Comparison of ENCODE assay signal across 10 mouse cellular contexts in the genomic region with DNA sequence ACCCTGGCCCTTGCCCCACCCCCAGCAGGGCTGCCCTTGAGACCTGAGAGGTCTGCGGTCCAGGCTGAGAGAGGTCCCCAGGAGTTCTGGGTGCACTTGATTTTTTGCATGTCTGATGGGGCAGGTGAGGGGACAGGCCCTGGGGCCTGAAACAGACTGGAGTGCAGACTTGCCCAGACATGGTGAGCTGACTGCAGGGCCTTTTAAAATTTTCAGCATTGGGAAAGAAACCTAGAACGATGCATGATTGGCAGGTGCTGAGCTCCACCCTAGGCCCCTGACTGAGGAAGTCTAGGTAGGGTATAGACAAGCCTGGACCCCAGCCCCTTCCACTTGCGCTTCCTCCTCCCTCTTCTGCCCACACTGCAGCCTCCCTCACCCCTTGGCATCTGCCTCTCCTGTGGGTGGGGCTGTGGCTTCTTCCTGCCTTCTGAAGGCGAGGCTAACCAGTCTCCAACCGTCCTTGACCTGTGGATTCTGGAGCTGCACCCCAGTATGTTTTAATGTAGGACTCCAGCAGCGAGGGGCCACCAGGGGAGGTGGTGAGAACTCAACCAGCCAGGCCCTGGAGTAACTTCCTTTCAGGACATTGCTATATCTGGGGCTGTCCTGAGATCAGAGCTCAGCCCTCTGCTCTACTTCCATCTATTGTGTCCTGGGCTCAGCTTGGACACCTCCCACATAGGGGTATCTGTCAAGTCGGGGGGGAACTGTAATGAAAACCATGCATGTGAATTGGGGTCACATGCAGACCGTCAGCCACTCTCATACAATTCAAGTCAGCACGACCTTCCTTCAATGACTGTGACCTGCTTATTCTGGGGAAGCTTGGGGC. TPM values are rescaled to one million over a fixed set of nuclear protein-coding genes. Genes with fewer than 3 reads are reported as not detected.
A peak's percentile ranks its signal among the peaks of the same experiment; 100 is the strongest.
DNase-seq lines count a peak whose midpoint lies in the region; ATAC-seq and TF ChIP-seq lines count a peak whose summit lies in the region.
"Had no signal": no experiment of that assay in that cellular context is flagged by ENCODE, and none has a peak within 500 bp of the region (broad histone marks: within the 10 kb centered on the region; RNA-seq: fewer than 3 reads in every experiment).

No protein-coding gene starts in this region.

- H3K27ac ChIP-seq in midbrain, postnatal 0 days (ENCODE audit: low read depth, low read length): peak overlapping the region; percentile 26; the same call in 1 of the 2 replicates
- H3K27ac ChIP-seq in midbrain, embryonic 11.5 days (ENCODE audit: low read depth, low read length): no peak overlapping the region
- H3K27ac ChIP-seq in intestine, embryonic 15.5 days: peak overlapping the region; percentile 19; the same call in 1 of the 2 replicates

- peak; percentile 31 for DNase-seq in adrenal gland, postnatal 14 days
- DNase-seq in adrenal gland, adult 8-10 months: no peak
- DNase-seq in midbrain, postnatal 0 days (ENCODE audit: low spot score): no peak
- DNase-seq in midbrain, embryonic 11.5 days (ENCODE audit: low spot score, missing footprints): no peak
- DNase-seq in cerebellum, postnatal 36 days: no peak
- no peak for DNase-seq in urinary bladder, postnatal 25 days (ENCODE audit: low spot score)
- DNase-seq: cerebellum, adult 18-20 months; layer of hippocampus, adult 9-11 months had no signal

- no peak; the same call in 1 of the 2 replicates for TF ChIP-seq CTCF in midbrain, postnatal 0 days (IDR thresholded peaks at IDR 0.05)

- 55% methylated on average over 9 of the region's 9 CpGs for WGBS in midbrain, postnatal 0 days
- 60% methylated on average over 9 of the region's 9 CpGs for WGBS in midbrain, embryonic 11.5 days
- WGBS in intestine, embryonic 15.5 days: 41% methylated on average over 9 of the region's 9 CpGs

- no peak overlapping the region for H3K4me2 ChIP-seq in midbrain, postnatal 0 days (ENCODE audit: low read depth, low read length, poor library complexity, severe bottlenecking)
- no peak overlapping the region for H3K4me2 ChIP-seq in midbrain, embryonic 11.5 days
- H3K4me2 ChIP-seq in intestine, embryonic 15.5 days (replicated peaks): no peak overlapping the region
- H3K4me2 ChIP-seq in myocyte (ENCODE audit: low read depth): no peak overlapping the region

- H3K9me3 ChIP-seq in midbrain, postnatal 0 days (ENCODE audit: low read length): no peaks in the 10 kb centered on the region
- H3K9me3 ChIP-seq in midbrain, embryonic 11.5 days (ENCODE audit: control insufficient read depth, low read length): peaks cover 8% of the 10 kb centered on the region
- H3K9me3 ChIP-seq in intestine, embryonic 15.5 days: peaks cover 6% of the 10 kb centered on the region; the same call in 1 of the 2 replicates

- TF ChIP-seq POLR2A in myocyte (IDR thresholded peaks at IDR 0.05; ENCODE audit: insufficient read length, low read depth): no peak

- H3K4me3 ChIP-seq in midbrain, postnatal 0 days (ENCODE audit: low read depth, low read length): no peak overlapping the region
- H3K4me3 ChIP-seq in midbrain, embryonic 11.5 days (ENCODE audit: low read depth, low read length): no peak overlapping the region
- no peak overlapping the region for H3K4me3 ChIP-seq in intestine, embryonic 15.5 days (replicated peaks)
- H3K4me3 ChIP-seq in myocyte: no peak overlapping the region

- H3K36me3 ChIP-seq in midbrain, postnatal 0 days (ENCODE audit: insufficient read depth, low read length): peaks cover 15% of the 10 kb centered on the region
- H3K36me3 ChIP-seq in midbrain, embryonic 11.5 days (ENCODE audit: control insufficient read depth, insufficient read depth, low read length): peaks cover 19% of the 10 kb centered on the region
- H3K36me3 ChIP-seq in intestine, embryonic 15.5 days: peaks cover 29% of the 10 kb centered on the region
- peaks cover 20% of the 10 kb centered on the region for H3K36me3 ChIP-seq in myocyte (ENCODE audit: control insufficient read depth, insufficient read depth)

- H3K9ac ChIP-seq in midbrain, postnatal 0 days (replicated peaks; ENCODE audit: low read length, poor library complexity, severe bottlenecking): no peak overlapping the region
- H3K9ac ChIP-seq in midbrain, embryonic 11.5 days (ENCODE audit: low read length): no peak overlapping the region
- no peak overlapping the region for H3K9ac ChIP-seq in intestine, embryonic 15.5 days

- H3K79me2 ChIP-seq in myocyte (ENCODE audit: control insufficient read depth, insufficient read depth): no peaks in the 10 kb centered on the region

- H3K4me1 ChIP-seq in midbrain, postnatal 0 days (ENCODE audit: insufficient read depth, low read length): 0 out of 2 replicates have a peak, but pooled peaks cover 9% of the 10 kb centered on the region
- peaks cover 11% of the 10 kb centered on the region for H3K4me1 ChIP-seq in midbrain, embryonic 11.5 days (ENCODE audit: control insufficient read depth, insufficient read depth, low read length)
- peaks cover 32% of the 10 kb centered on the region for H3K4me1 ChIP-seq in intestine, embryonic 15.5 days (replicated peaks)

- ATAC-seq in midbrain, postnatal 0 days (ENCODE audit: low FRiP score): no peak
- ATAC-seq in midbrain, embryonic 11.5 days (ENCODE audit: low FRiP score): no peak
- no peak for ATAC-seq in intestine, embryonic 15.5 days

- no peak overlapping the region for H3ac ChIP-seq in myocyte (ENCODE audit: control insufficient read depth, insufficient read length)

- no peaks in the 10 kb centered on the region for H3K27me3 ChIP-seq in midbrain, postnatal 0 days (ENCODE audit: insufficient read depth, low read length)
- peaks cover 19% of the 10 kb centered on the region for H3K27me3 ChIP-seq in midbrain, embryonic 11.5 days (ENCODE audit: control insufficient read depth, insufficient read depth, low read length)
- H3K27me3 ChIP-seq in intestine, embryonic 15.5 days (replicated peaks): peaks cover 8% of the 10 kb centered on the region
- no peaks in the 10 kb centered on the region for H3K27me3 ChIP-seq in myocyte (ENCODE audit: control insufficient read depth, insufficient read depth, insufficient read length)

TF ChIP-seq in myocyte, 11 proteins besides CTCF, POLR2A, EP300 and RAD21:
- peak; percentile 8 for TF ChIP-seq POLR2AphosphoS2 (IDR thresholded peaks at IDR 0.05; ENCODE audit: insufficient read length, low read depth)
- TF ChIP-seq E2F4 (IDR thresholded peaks at IDR 0.05; ENCODE audit: insufficient read depth): no peak

RNA-seq across cellular contexts. Expression of a gene that starts 16.7 kb away (rescaled TPM):
- total RNA-seq in adrenal gland, postnatal 14 days (2021): 60.0 and 62.0 TPM in 2 replicates
- total RNA-seq in adrenal gland, adult 8-10 months (2022): 10 to 100 TPM; 64.7 to 78.0 (median 69.1) TPM
- 104 and 106 TPM in 2 replicates for total RNA-seq in midbrain, postnatal 0 days (2014; rRNA removed)
- 62.8 TPM in 2 replicates for polyA plus RNA-seq in midbrain, postnatal 0 days (2015; fragmentation: Nextera tagmentation; extraction: Ambion mirVana)
- 39.5 and 42.8 TPM in 2 replicates for polyA plus RNA-seq in midbrain, embryonic 11.5 days (2014; fragmentation: Nextera tagmentation; extraction: Ambion mirVana)
- polyA plus RNA-seq in intestine, embryonic 15.5 days (2015; fragmentation: Nextera tagmentation; extraction: Ambion mirVana): 70.8 and 73.5 TPM in 2 replicates
- polyA plus RNA-seq in myocyte (2012; fragmentation: generic; extraction: Trizol): 87.0 TPM

RNA-seq across cellular contexts. Expression of a gene that starts 30.0 kb away (rescaled TPM):
- 2.6 and 6.2 TPM in 2 replicates for total RNA-seq in adrenal gland, postnatal 14 days (2021)
- total RNA-seq in adrenal gland, adult 8-10 months (2022): 1 to 10 TPM; 1.5 to 3.0 (median 2.3) TPM
- total RNA-seq in midbrain, postnatal 0 days (2014; rRNA removed): 5.3 and 5.9 TPM in 2 replicates
- 4.5 and 4.7 TPM in 2 replicates for polyA plus RNA-seq in midbrain, postnatal 0 days (2015; fragmentation: Nextera tagmentation; extraction: Ambion mirVana)
- 3.2 and 3.6 TPM in 2 replicates for polyA plus RNA-seq in midbrain, embryonic 11.5 days (2014; fragmentation: Nextera tagmentation; extraction: Ambion mirVana)
- 2.9 and 3.6 TPM in 2 replicates for polyA plus RNA-seq in intestine, embryonic 15.5 days (2015; fragmentation: Nextera tagmentation; extraction: Ambion mirVana)
- 2.9 TPM for polyA plus RNA-seq in myocyte (2012; fragmentation: generic; extraction: Trizol)

RNA-seq across cellular contexts. Expression of a gene that starts 35.5 kb away (rescaled TPM):
- 212 and 250 TPM in 2 replicates for total RNA-seq in adrenal gland, postnatal 14 days (2021)
- total RNA-seq in adrenal gland, adult 8-10 months (2022): 100 to 1,000 TPM; 116 to 141 (median 124) TPM
- 333 and 399 TPM in 2 replicates for total RNA-seq in midbrain, postnatal 0 days (2014; rRNA removed)
- 293 and 300 TPM in 2 replicates for polyA plus RNA-seq in midbrain, postnatal 0 days (2015; fragmentation: Nextera tagmentation; extraction: Ambion mirVana)
- 224 and 234 TPM in 2 replicates for polyA plus RNA-seq in midbrain, embryonic 11.5 days (2014; fragmentation: Nextera tagmentation; extraction: Ambion mirVana)
- polyA plus RNA-seq in intestine, embryonic 15.5 days (2015; fragmentation: Nextera tagmentation; extraction: Ambion mirVana): 241 and 243 TPM in 2 replicates
- 248 TPM for polyA plus RNA-seq in myocyte (2012; fragmentation: generic; extraction: Trizol)

RNA-seq across cellular contexts. Expression of a gene that starts 44.1 kb away (rescaled TPM):
- total RNA-seq in adrenal gland, postnatal 14 days (2021): 7.2 and 7.7 TPM in 2 replicates
- total RNA-seq in adrenal gland, adult 8-10 months (2022): 10 to 100 TPM in 3 of 4 experiments, 1 to 10 TPM in 1; 9.8 to 11.8 (median 11.4) TPM
- total RNA-seq in midbrain, postnatal 0 days (2014; rRNA removed): 69.0 and 70.8 TPM in 2 replicates
- polyA plus RNA-seq in midbrain, postnatal 0 days (2015; fragmentation: Nextera tagmentation; extraction: Ambion mirVana): 14.5 and 16.2 TPM in 2 replicates
- 5.4 and 6.5 TPM in 2 replicates for polyA plus RNA-seq in midbrain, embryonic 11.5 days (2014; fragmentation: Nextera tagmentation; extraction: Ambion mirVana)
- 1.3 and 1.5 TPM in 2 replicates for polyA plus RNA-seq in intestine, embryonic 15.5 days (2015; fragmentation: Nextera tagmentation; extraction: Ambion mirVana)
- polyA plus RNA-seq in myocyte (2012; fragmentation: generic; extraction: Trizol): 4.6 TPM

RNA-seq across cellular contexts. Expression of a gene that starts 48.6 kb away (rescaled TPM):
- total RNA-seq in adrenal gland, postnatal 14 days (2021): 17.4 and 21.4 TPM in 2 replicates
- 10 to 100 TPM; 10.7 to 21.8 (median 16.6) TPM for total RNA-seq in adrenal gland, adult 8-10 months (2022)
- total RNA-seq in midbrain, postnatal 0 days (2014; rRNA removed): 9.0 and 12.3 TPM in 2 replicates
- polyA plus RNA-seq in midbrain, postnatal 0 days (2015; fragmentation: Nextera tagmentation; extraction: Ambion mirVana): 6.4 and 7.1 TPM in 2 replicates
- 1.3 and 1.7 TPM in 2 replicates for polyA plus RNA-seq in midbrain, embryonic 11.5 days (2014; fragmentation: Nextera tagmentation; extraction: Ambion mirVana)
- 9.0 and 9.2 TPM in 2 replicates for polyA plus RNA-seq in intestine, embryonic 15.5 days (2015; fragmentation: Nextera tagmentation; extraction: Ambion mirVana)
- polyA plus RNA-seq in myocyte (2012; fragmentation: generic; extraction: Trizol): 1.5 TPM
